26 mouse cellular contexts compared by ENCODE assay signal in genomic region chr17:26457506-26457905, GRCm38 (mm10). TPM values are rescaled to one million over a fixed set of nuclear protein-coding genes. Genes with fewer than 3 reads are reported as not detected.
DNase-seq lines count a peak whose midpoint lies in the region; ATAC-seq and TF ChIP-seq lines count a peak whose summit lies in the region.
"Had no signal": no experiment of that assay in that cellular context is flagged by ENCODE, and none has a peak within 500 bp of the region (broad histone marks: within the 10 kb centered on the region; RNA-seq: fewer than 3 reads in every experiment).

No protein-coding gene starts in this region.

- peaks cover 10% of the 10 kb centered on the region; the same call in 1 of the 2 replicates for H3K4me1 ChIP-seq in kidney, embryonic 14.5 days (ENCODE audit: control insufficient read depth, insufficient read depth, low read length)
- 0 out of 2 replicates have a peak, but pooled peaks cover under 1% of the 10 kb centered on the region for H3K4me1 ChIP-seq in lung, postnatal 0 days (ENCODE audit: insufficient read depth, low read depth, low read length)
- peaks cover 5% of the 10 kb centered on the region; the same call in 1 of the 2 replicates for H3K4me1 ChIP-seq in intestine, embryonic 16.5 days (ENCODE audit: control insufficient read depth, insufficient read depth, low read length)
- H3K4me1 ChIP-seq in liver, postnatal 0 days (ENCODE audit: insufficient read depth): no peaks in the 10 kb centered on the region; the same call in 1 of the 2 replicates
- H3K4me1 ChIP-seq: forebrain, embryonic 13.5 days; neural tube, embryonic 12.5 days had no signal

- no peak for TF ChIP-seq EP300 in lung, postnatal 0 days (IDR thresholded peaks at IDR 0.05)
- TF ChIP-seq EP300 in liver, postnatal 0 days (IDR thresholded peaks at IDR 0.05; ENCODE audit: low read depth): no peak

- no peak overlapping the region for H3K27ac ChIP-seq in kidney, embryonic 14.5 days (ENCODE audit: low read depth, low read length)
- no peak overlapping the region for H3K27ac ChIP-seq in lung, postnatal 0 days (ENCODE audit: low read length)
- no peak overlapping the region for H3K27ac ChIP-seq in intestine, embryonic 16.5 days (ENCODE audit: low read length)
- no peak overlapping the region for H3K27ac ChIP-seq in liver, postnatal 0 days (ENCODE audit: low read depth)
- H3K27ac ChIP-seq: forebrain, embryonic 13.5 days; heart, embryonic 10.5 days; hindbrain, embryonic 14.5 days; limb, embryonic 13.5 days; lung, embryonic 15.5 days; neural tube, embryonic 12.5 days had no signal

- no peak for DNase-seq in kidney, postnatal 14 days
- peak; percentile 81 for DNase-seq in lung, postnatal 0 days (ENCODE audit: low spot score)
- DNase-seq in lung, postnatal 14 days: no peak
- DNase-seq in liver, postnatal 0 days: no peak
- no peak for DNase-seq in heart, adult 11 months
- no peak for DNase-seq in retina, postnatal 1 day
- DNase-seq: adrenal gland, adult 8-10 months; cerebellum, adult 2 months; cerebellum, postnatal 36 days; heart, postnatal 4 days; kidney, postnatal 25 days; midbrain, embryonic 14.5 days; right cerebral cortex, postnatal 25 days; spleen, adult 18-20 months; thymus, postnatal 36 days had no signal

- no peak overlapping the region for H3K4me3 ChIP-seq in kidney, embryonic 14.5 days (ENCODE audit: low read length)
- H3K4me3 ChIP-seq in lung, postnatal 0 days (ENCODE audit: low read depth, low read length): no peak overlapping the region
- H3K4me3 ChIP-seq in intestine, embryonic 16.5 days (ENCODE audit: low read length): no peak overlapping the region
- H3K4me3 ChIP-seq in liver, postnatal 0 days (ENCODE audit: low read depth, low read length): no peak overlapping the region
- H3K4me3 ChIP-seq: forebrain, embryonic 13.5 days; heart, embryonic 10.5 days; limb, embryonic 13.5 days; lung, embryonic 15.5 days; megakaryocyte, embryonic 14.5 days; neural tube, embryonic 12.5 days had no signal

- H3K4me2 ChIP-seq in kidney, embryonic 14.5 days (replicated peaks; ENCODE audit: low read depth, low read length): no peak overlapping the region
- H3K4me2 ChIP-seq in lung, postnatal 0 days (replicated peaks; ENCODE audit: low read depth, low read length): no peak overlapping the region
- no peak overlapping the region for H3K4me2 ChIP-seq in intestine, embryonic 16.5 days (ENCODE audit: low read depth, low read length)
- peak overlapping the region; percentile 35; the same call in 1 of the 2 replicates for H3K4me2 ChIP-seq in liver, postnatal 0 days (ENCODE audit: low read depth, low read length)
- H3K4me2 ChIP-seq: forebrain, embryonic 13.5 days; hindbrain, embryonic 14.5 days; limb, embryonic 13.5 days; lung, embryonic 15.5 days; neural tube, embryonic 12.5 days had no signal

- peak; percentile 64; the same call in 1 of the 2 replicates for ATAC-seq in kidney, embryonic 14.5 days (ENCODE audit: low FRiP score, low TSS enrichment)
- ATAC-seq in lung, postnatal 0 days: peak; percentile 84
- ATAC-seq in intestine, embryonic 16.5 days: peak; percentile 53; the same call in 1 of the 2 replicates
- ATAC-seq in liver, postnatal 0 days: peak; percentile 86
- ATAC-seq: CD4-positive, CD25-positive, alpha-beta regulatory T cell, adult 4 months; forebrain, embryonic 13.5 days; inflammation-experienced regulatory T-cells, adult 6 months had no signal

- no peaks in the 10 kb centered on the region for H3K36me3 ChIP-seq in kidney, embryonic 14.5 days (ENCODE audit: control insufficient read depth, insufficient read depth, low read length)
- no peaks in the 10 kb centered on the region for H3K36me3 ChIP-seq in lung, postnatal 0 days (ENCODE audit: insufficient read depth, low read length)
- H3K36me3 ChIP-seq in intestine, embryonic 16.5 days (ENCODE audit: control insufficient read depth, insufficient read depth, low read length): no peaks in the 10 kb centered on the region
- no peaks in the 10 kb centered on the region for H3K36me3 ChIP-seq in liver, postnatal 0 days (replicated peaks; ENCODE audit: insufficient read depth, low read length)
- H3K36me3 ChIP-seq: heart, embryonic 10.5 days; limb, embryonic 13.5 days; lung, embryonic 15.5 days; neural tube, embryonic 12.5 days had no signal

- no peaks in the 10 kb centered on the region for H3K27me3 ChIP-seq in kidney, embryonic 14.5 days (ENCODE audit: control insufficient read depth, insufficient read depth, low read length)
- no peaks in the 10 kb centered on the region for H3K27me3 ChIP-seq in lung, postnatal 0 days (replicated peaks; ENCODE audit: insufficient read depth, low read length)
- 0 out of 2 replicates have a peak, but pooled peaks cover 4% of the 10 kb centered on the region for H3K27me3 ChIP-seq in intestine, embryonic 16.5 days (replicated peaks; ENCODE audit: control insufficient read depth, insufficient read depth, low read length)
- H3K27me3 ChIP-seq in liver, postnatal 0 days (ENCODE audit: insufficient read depth, low read length): no peaks in the 10 kb centered on the region
- H3K27me3 ChIP-seq: forebrain, embryonic 13.5 days; limb, embryonic 13.5 days; lung, embryonic 15.5 days; neural tube, embryonic 12.5 days had no signal

- H3K9me3 ChIP-seq in kidney, embryonic 14.5 days (ENCODE audit: control insufficient read depth, low read length): no peaks in the 10 kb centered on the region
- H3K9me3 ChIP-seq in lung, postnatal 0 days (ENCODE audit: low read length): no peaks in the 10 kb centered on the region
- H3K9me3 ChIP-seq in intestine, embryonic 16.5 days (ENCODE audit: control insufficient read depth, low read length): no peaks in the 10 kb centered on the region
- no peaks in the 10 kb centered on the region for H3K9me3 ChIP-seq in liver, postnatal 0 days (ENCODE audit: low read length)
- H3K9me3 ChIP-seq: forebrain, embryonic 13.5 days; heart, embryonic 10.5 days; limb, embryonic 13.5 days; lung, embryonic 15.5 days; megakaryocyte, embryonic 14.5 days; neural tube, embryonic 12.5 days had no signal

- no peak overlapping the region for H3K9ac ChIP-seq in kidney, embryonic 14.5 days (ENCODE audit: low read depth, low read length)
- H3K9ac ChIP-seq in lung, postnatal 0 days (replicated peaks; ENCODE audit: low read depth): no peak overlapping the region
- no peak overlapping the region for H3K9ac ChIP-seq in intestine, embryonic 16.5 days (ENCODE audit: low read depth, low read length)
- H3K9ac ChIP-seq in liver, postnatal 0 days (replicated peaks): no peak overlapping the region
- H3K9ac ChIP-seq: forebrain, embryonic 13.5 days; hindbrain, embryonic 14.5 days; limb, embryonic 13.5 days; lung, embryonic 15.5 days; neural tube, embryonic 12.5 days had no signal

- no peak for TF ChIP-seq CTCF in lung, postnatal 0 days (IDR thresholded peaks at IDR 0.05)
- TF ChIP-seq CTCF in liver, postnatal 0 days (IDR thresholded peaks at IDR 0.05; ENCODE audit: low read depth): no peak

RNA-seq across cellular contexts. Expression of gene Neurl1b, which starts 42.9 kb away (rescaled TPM):
- polyA plus RNA-seq in kidney, embryonic 14.5 days (2014; fragmentation: Nextera tagmentation; extraction: Ambion mirVana): 1.6 and 2.9 TPM in 2 replicates
- 0.98 and 1.5 TPM in 2 replicates for polyA plus RNA-seq in lung, postnatal 0 days (2015; fragmentation: Nextera tagmentation; extraction: Ambion mirVana)
- polyA plus RNA-seq in intestine, embryonic 16.5 days (2015; fragmentation: Nextera tagmentation; extraction: Ambion mirVana): 1.5 and 1.6 TPM in 2 replicates
- 0.05 and 0.06 TPM in 2 replicates for polyA plus RNA-seq in liver, postnatal 0 days (2015; fragmentation: Nextera tagmentation; extraction: Ambion mirVana)
